Mouse (Mus musculus): ENCODE measurements at regions not wholly inside any gene's neighbourhood (a gene's known extent, or its start where the extent isn't known, plus 50 kb on each side); places are given as distances from the start of the nearest gene placed in this dataset.

DNA sequence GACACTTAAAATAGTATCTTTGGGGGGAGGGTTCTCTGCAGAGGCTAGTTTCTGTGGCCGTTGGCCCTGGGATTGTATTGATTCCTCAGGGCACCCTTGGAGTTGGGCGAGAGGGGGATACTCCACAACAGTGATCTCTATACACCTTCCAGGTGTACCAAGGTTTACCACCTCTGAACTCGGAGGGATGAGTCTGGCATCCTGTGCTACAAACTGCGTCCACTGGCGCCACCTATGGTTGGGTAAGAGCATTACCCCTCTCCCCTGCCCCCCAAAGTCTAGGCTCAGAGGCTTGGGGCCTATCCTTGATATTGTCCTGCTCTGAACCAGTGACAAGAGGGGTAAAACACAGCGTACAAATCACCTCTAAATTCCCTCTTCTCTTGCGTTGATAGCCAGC, 62.2 kb downstream of the Gm17728 start:
- peak; percentile 2 for DNase-seq (ENCODE audit: extremely low spot score)

DNA sequence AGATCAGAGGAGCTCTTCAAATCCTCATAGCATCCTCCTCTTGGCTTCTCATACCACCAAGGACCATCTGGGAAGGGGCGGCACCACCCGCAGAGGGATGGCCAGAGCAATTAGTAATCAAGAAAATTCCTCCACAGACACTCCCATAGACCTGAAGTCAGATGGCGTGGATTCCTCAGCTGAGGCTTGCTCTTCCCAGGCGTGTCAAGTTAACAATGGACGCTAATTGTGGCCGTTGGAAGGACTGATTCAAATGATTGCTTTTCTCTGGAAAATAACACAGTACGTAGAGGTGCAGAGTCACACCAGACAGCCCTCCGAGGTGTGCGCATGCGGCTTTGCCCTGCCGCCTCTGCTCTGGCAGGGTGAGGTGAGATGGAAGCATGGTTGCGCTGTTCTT, 62.7 kb downstream of the Gm17728 start:
- no peak for DNase-seq (ENCODE audit: extremely low spot score)

DNA sequence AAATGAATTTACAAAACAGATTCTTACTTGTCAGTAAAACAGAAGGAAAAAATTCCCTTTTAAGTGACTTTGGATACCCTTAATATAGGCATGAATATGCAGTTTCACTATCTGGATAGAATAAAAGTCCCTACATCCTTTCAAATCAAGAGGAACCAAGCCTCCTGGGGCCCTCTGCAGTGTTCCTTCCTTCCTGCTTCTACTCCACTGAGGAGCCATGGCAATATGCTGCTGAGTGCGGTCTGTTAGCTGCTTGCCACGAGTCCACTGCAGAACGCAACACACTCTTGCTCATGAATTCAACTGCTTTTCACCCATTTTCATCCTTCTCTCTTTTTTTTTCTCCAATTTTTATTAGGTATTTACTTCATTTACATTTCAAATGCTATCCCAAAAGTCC, 107.5 kb downstream of the Gm17728 start:
- DNase-seq (ENCODE audit: extremely low spot score) = no peak

DNA sequence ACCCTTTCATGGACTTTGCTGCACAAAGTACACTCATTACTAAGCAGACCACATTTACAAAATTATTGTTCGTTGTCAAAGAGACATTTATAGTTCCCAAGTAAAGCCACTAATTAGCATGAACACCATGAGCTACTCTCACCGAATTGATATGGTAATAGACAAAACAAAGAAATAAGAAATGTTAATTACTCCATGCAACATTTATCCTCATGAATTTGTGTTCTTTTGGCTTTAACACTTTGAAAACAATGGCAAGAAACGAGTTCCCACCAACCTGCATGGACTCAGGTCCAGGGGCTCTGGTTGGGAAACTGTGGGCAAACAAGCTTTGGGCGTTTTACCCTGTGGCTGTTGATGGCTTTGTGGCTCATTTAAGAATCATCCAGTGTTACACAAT, 114.2 kb downstream of the Gm17728 start:
- no peak for DNase-seq (ENCODE audit: extremely low spot score)

DNA sequence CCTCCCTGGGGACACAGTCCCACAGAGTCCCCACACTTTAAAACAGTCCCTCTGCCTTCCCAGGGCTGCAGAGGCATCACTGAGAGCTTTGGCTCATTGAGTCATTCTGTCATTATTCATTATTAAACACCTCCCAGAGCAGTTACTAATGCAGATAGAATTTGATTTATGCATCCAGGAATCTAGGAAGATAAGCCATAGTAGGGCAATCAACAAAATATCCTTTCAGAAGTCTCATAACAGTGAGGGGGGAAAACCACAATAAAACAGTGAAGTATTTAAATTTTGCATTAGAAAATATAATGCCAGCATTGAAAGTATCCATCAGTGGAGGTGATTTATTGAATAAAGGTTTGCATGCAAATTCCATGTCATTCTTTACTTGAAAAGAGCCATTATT, 116.5 kb downstream of the Gm17728 start:
- no peak for DNase-seq (ENCODE audit: extremely low spot score)

DNA sequence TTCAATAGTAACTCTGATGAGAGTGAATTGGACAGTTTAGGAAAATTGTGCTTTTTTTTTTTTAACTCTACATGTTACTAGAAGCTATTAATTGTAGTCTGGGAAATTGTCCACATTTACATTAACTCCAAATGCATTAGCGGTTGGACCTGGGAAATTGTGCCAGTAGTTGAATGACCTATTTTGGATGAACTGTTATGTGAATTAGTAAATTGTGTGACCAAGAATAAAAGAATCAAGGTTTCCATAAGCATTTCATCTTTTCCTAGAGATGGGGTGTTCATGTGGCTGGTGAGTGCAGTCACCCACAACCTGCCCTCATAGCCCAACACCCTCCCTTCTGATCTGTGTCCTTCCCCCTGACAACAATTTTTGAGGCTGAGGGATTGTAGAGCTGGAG, 118.3 kb downstream of the Gm17728 start:
- DNase-seq (ENCODE audit: extremely low spot score) = no peak

DNA sequence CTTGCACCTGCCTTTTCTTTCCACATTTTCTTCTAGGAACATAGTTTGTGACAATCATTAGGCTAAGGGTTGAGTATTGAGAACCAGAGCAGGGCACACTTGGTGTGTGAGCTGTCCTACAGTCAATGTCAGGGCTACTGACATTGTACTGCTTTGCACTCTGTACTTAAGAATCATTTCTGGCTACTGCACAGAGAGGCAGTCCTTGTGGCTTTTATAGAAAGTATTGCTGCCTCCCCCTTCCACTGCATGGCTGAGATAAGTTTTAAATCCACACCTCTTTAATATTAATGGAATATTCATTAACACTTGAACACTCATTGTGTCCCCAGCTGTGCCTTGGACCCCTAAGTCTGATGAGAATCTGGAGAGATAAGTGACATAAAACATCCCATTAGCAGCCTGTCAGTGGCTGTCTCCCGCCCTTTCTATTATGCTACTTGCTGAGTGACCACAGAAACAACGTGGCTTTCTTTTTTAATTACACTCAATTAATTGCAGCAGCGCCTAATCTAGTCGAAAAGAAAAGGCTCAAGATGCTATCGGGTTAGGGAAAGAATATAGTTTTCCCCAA, 121.5 kb downstream of the Gm17728 start:
- no peak for DNase-seq (ENCODE audit: extremely low spot score)

DNA sequence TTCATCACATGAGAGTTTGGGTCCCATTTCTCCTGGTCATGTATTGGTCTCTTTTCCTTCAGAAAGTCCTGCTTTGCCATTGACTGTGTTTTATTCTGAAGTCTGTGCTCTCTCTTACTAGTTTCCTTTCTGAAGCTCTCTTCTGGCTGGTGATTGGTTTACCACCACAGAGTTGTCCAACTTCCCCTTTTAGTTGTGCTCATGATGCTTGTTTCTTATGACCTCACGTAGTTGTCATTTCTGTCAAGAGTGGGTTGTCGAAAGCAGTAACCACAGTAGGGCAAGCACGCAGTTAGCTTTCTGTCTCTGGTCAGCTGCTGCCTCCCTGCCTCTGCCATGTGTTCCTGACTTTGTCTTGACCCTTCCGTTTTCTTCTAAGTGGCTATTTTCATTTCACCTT, 112.0 kb downstream of the Pabpc6 start:
- no peak for DNase-seq (ENCODE audit: extremely low spot score)

DNA sequence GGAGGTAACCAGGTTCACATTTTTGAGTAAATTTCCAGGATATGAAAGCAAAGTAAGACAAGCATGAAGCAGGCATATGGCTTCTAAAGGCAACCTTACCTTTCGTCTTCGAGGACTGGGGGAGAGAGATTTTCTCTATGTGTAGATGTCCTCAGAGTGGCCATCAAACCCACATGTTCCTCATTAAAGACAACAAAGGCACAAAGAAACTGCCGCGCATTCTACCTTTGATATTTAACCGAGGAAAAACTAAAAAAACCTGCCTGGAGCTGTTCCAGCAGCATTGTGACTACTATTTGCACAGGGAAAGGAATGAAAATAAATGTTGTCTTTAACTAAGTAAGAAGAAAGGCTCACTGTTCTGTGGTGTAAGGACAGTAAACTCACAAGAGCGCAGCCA, 102.7 kb downstream of the Pabpc6 start:
- DNase-seq (ENCODE audit: extremely low spot score) = no peak

DNA sequence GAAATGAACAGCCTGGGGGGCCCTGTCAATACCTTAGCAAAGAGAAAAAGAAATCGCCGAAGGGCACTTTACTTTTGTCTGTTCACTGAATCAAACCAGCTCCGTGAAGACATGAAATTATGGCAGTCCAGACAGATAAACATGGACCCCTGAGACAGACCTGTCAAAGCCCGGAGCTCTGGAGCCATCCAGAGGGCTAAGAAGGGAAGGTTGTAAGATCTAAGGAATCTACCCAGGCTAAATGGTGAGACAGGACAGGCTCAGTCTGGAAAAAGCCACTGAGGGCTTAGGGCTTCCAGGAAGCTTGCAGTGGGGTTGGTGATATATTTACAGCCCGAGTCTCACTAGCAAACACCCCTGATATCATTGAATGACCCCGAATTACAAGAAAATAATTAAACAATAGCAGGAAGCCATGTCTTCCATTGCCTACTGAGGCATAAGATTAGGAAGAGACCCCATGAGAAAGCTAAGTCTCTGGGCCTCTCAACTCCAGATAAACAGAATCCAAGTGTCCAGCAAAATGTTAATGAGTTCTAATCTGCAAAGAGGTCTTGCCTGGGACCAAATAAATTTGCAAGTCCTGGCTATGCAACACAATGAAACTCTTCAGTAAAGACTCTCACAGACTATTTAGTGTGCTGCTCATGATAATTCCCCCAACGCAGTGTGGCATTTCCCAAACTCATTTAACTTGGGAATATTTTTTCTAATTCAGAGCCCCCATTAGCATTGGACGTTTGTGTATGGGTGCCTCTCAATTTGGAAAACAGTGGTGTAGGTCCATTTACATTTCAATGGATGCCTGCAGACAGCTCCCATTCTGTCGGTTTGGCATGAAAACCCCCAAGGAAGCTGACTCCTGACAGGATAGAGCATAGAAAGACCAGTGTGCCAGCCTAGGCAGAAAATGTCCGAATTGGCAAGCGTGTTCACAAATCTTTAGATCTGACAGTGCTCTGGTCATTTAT, 89.8 kb downstream of the Pabpc6 start:
- no peak for DNase-seq (ENCODE audit: extremely low spot score)

DNA sequence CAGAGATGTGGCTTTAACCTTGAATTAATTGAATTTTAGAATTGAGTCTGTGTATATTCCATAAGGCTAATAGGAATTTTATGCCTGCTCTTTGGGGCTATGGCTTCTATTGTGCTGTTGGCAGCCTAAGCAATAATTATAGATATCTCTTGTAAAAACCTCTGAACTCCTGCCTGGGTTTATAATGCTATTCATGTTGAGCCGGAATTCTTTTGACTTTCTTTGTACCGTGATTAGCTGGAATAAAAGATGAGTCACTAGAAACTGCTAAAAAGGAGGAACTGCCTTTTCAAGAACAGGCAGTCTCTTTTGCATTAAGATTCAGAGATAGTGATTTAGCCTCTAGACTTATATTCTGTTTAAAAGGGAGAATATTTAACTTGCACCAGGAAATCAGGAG, 71.4 kb downstream of the Pabpc6 start:
- DNase-seq (ENCODE audit: extremely low spot score) = no peak

DNA sequence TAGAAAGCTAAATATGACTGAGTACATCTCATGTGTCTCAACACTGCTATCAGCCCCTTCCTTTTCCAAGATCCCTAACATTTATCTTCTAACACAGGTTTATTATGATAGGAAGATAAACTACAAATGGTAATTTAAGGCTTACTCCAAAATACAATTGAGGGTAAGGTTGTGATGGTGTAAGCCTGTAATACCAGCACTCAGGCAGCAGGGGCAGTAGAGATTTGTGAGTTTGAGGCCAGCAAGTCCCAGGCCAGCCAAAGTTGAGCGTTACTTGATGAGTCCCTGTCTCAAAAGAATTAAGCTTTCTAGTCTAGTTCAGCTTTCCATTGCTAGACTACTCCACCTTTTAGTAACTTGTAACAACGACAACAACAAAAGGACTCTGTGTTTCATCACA, 69.1 kb downstream of the Pabpc6 start:
- peak; percentile 6 for DNase-seq (ENCODE audit: extremely low spot score)
